Mouse (Mus musculus): ENCODE data around the gene Plac9a. TPM values are rescaled to one million over a fixed set of nuclear protein-coding genes. Genes with fewer than 3 reads are reported as not detected.

The Plac9a gene
- polyA plus RNA-seq, 1 experiment from 2014 or later: 2.8 TPM

- no peaks in the 10 kb centered on the region for H3K27me3 ChIP-seq (ENCODE audit: control insufficient read depth, insufficient read depth, low read length)
- H3K36me3 ChIP-seq (ENCODE audit: control insufficient read depth, insufficient read depth, low read length): no peaks in the 10 kb centered on the region
- no peak for DNase-seq (ENCODE audit: low spot score)
- 0 out of 2 replicates have a peak, but pooled peaks cover 2% of the 10 kb centered on the region for H3K4me1 ChIP-seq (replicated peaks; ENCODE audit: control insufficient read depth, insufficient read depth)
- no peak for TF ChIP-seq EP300 (optimal IDR thresholded peaks at IDR 0.05)
- no peak for TF ChIP-seq CTCF (IDR thresholded peaks at IDR 0.05; ENCODE audit: low read depth)
- ATAC-seq (ENCODE audit: low FRiP score, low TSS enrichment): no peak
- no peak overlapping the region for H3K4me3 ChIP-seq (ENCODE audit: low read depth, low read length)
- H3K4me2 ChIP-seq (replicated peaks; ENCODE audit: low read depth): no peak overlapping the region
- no peak overlapping the region for H3K27ac ChIP-seq (replicated peaks)
- H3K9ac ChIP-seq (ENCODE audit: low read length): no peak overlapping the region
- H3K9me3 ChIP-seq (ENCODE audit: control insufficient read depth, low read length): no peaks in the 10 kb centered on the region
- 79% methylated on average over 6 of the region's 6 CpGs for WGBS
Measured at GRCm38 (mm10) chr14:25848237-25848636, 54.7 kb downstream of the Plac9a start.

- Histone ChIP-seq H3K4me3 (ENCODE audit: low read depth, low read length) (no peak overlapping the region), H3K9me3 (ENCODE audit: control insufficient read depth, low read length) (no peaks in the 10 kb centered on the region), H3K27ac (replicated peaks) (no peak overlapping the region), H3K4me2 (replicated peaks; ENCODE audit: low read depth) (no peak overlapping the region), H3K9ac (ENCODE audit: low read length) (no peak overlapping the region), H3K36me3 (ENCODE audit: control insufficient read depth, insufficient read depth, low read length) (no peaks in the 10 kb centered on the region), H3K4me1 (replicated peaks; ENCODE audit: control insufficient read depth, insufficient read depth) (0 out of 2 replicates have a peak, but pooled peaks cover 2% of the 10 kb centered on the region), H3K27me3 (ENCODE audit: control insufficient read depth, insufficient read depth, low read length) (no peaks in the 10 kb centered on the region)
- TF ChIP-seq CTCF (IDR thresholded peaks at IDR 0.05; ENCODE audit: low read depth): no peak
- TF ChIP-seq EP300 (optimal IDR thresholded peaks at IDR 0.05): no peak
- 31% methylated on average over 9 of the region's 9 CpGs for WGBS
- DNase-seq (ENCODE audit: low spot score): no peak
- ATAC-seq (ENCODE audit: low FRiP score, low TSS enrichment): no peak
Measured at GRCm38 (mm10) chr14:25847660-25848059, 55.2 kb downstream of the Plac9a start.

- Histone ChIP-seq H3K9me3 (ENCODE audit: control insufficient read depth, low read length) (no peaks in the 10 kb centered on the region), H3K4me2 (replicated peaks; ENCODE audit: low read depth) (no peak overlapping the region), H3K27ac (replicated peaks) (no peak overlapping the region), H3K4me3 (ENCODE audit: low read depth, low read length) (no peak overlapping the region), H3K9ac (ENCODE audit: low read length) (no peak overlapping the region), H3K27me3 (ENCODE audit: control insufficient read depth, insufficient read depth, low read length) (no peaks in the 10 kb centered on the region), H3K36me3 (ENCODE audit: control insufficient read depth, insufficient read depth, low read length) (no peaks in the 10 kb centered on the region), H3K4me1 (replicated peaks; ENCODE audit: control insufficient read depth, insufficient read depth) (0 out of 2 replicates have a peak, but pooled peaks cover 2% of the 10 kb centered on the region)
- WGBS: 64% methylated on average over 8 of the region's 8 CpGs
- DNase-seq (ENCODE audit: low spot score): peak; percentile 12
- no peak for ATAC-seq (ENCODE audit: low FRiP score, low TSS enrichment)
- TF ChIP-seq CTCF (IDR thresholded peaks at IDR 0.05; ENCODE audit: low read depth) (no peak), EP300 (optimal IDR thresholded peaks at IDR 0.05) (no peak)
Measured at GRCm38 (mm10) chr14:25846516-25846915, 56.4 kb downstream of the Plac9a start.

GRCm38 (mm10) chr14:25845832-25846383 lies 57.0 kb downstream of the Plac9a start:
- Histone ChIP-seq H3K27me3 (ENCODE audit: control insufficient read depth, insufficient read depth, low read length) (no peaks in the 10 kb centered on the region), H3K4me2 (replicated peaks; ENCODE audit: low read depth) (no peak overlapping the region), H3K27ac (replicated peaks) (no peak overlapping the region), H3K4me3 (ENCODE audit: low read depth, low read length) (no peak overlapping the region), H3K36me3 (ENCODE audit: control insufficient read depth, insufficient read depth, low read length) (no peaks in the 10 kb centered on the region), H3K9ac (ENCODE audit: low read length) (no peak overlapping the region), H3K4me1 (replicated peaks; ENCODE audit: control insufficient read depth, insufficient read depth) (0 out of 2 replicates have a peak, but pooled peaks cover 2% of the 10 kb centered on the region), H3K9me3 (ENCODE audit: control insufficient read depth, low read length) (no peaks in the 10 kb centered on the region)
- ATAC-seq (ENCODE audit: low FRiP score, low TSS enrichment) (no peak), DNase-seq (ENCODE audit: low spot score) (peak; percentile 27)
- 47% methylated on average over 6 of the region's 6 CpGs for WGBS
- no peak for TF ChIP-seq CTCF (IDR thresholded peaks at IDR 0.05; ENCODE audit: low read depth)
- TF ChIP-seq EP300 (optimal IDR thresholded peaks at IDR 0.05): no peak

- H3K4me1 ChIP-seq (replicated peaks; ENCODE audit: control insufficient read depth, insufficient read depth): 0 out of 2 replicates have a peak, but pooled peaks cover 2% of the 10 kb centered on the region
- no peak overlapping the region for H3K4me2 ChIP-seq (replicated peaks; ENCODE audit: low read depth)
- H3K36me3 ChIP-seq (ENCODE audit: control insufficient read depth, insufficient read depth, low read length): no peaks in the 10 kb centered on the region
- H3K27me3 ChIP-seq (ENCODE audit: control insufficient read depth, insufficient read depth, low read length): no peaks in the 10 kb centered on the region
- H3K9me3 ChIP-seq (ENCODE audit: control insufficient read depth, low read length): no peaks in the 10 kb centered on the region
- peak overlapping the region; percentile 14; the same call in 1 of the 2 replicates for H3K27ac ChIP-seq (replicated peaks)
- no peak for TF ChIP-seq EP300 (optimal IDR thresholded peaks at IDR 0.05)
- no peak for TF ChIP-seq CTCF (IDR thresholded peaks at IDR 0.05; ENCODE audit: low read depth)
- ATAC-seq (ENCODE audit: low FRiP score, low TSS enrichment) (peak; percentile 53), DNase-seq (ENCODE audit: low spot score) (no peak)
- H3K4me3 ChIP-seq (ENCODE audit: low read depth, low read length): no peak overlapping the region
- H3K9ac ChIP-seq (ENCODE audit: low read length): no peak overlapping the region
- WGBS: 85% methylated on average over 4 of the region's 4 CpGs
Measured at GRCm38 (mm10) chr14:25844372-25844771, 58.5 kb downstream of the Plac9a start.

GRCm38 (mm10) chr14:25842688-25843003 lies 60.3 kb downstream of the Plac9a start:
- peak overlapping the region; percentile 93 for H3K4me2 ChIP-seq (replicated peaks; ENCODE audit: low read depth)
- H3K27me3 ChIP-seq (ENCODE audit: control insufficient read depth, insufficient read depth, low read length): no peaks in the 10 kb centered on the region
- H3K4me3 ChIP-seq (ENCODE audit: low read depth, low read length): peak overlapping the region; percentile 81
- peak; percentile 42 for DNase-seq (ENCODE audit: low spot score)
- no peak for ATAC-seq (ENCODE audit: low FRiP score, low TSS enrichment)
- H3K9me3 ChIP-seq (ENCODE audit: control insufficient read depth, low read length): no peaks in the 10 kb centered on the region
- WGBS: 2% methylated on average over 12 of the region's 12 CpGs
- H3K36me3 ChIP-seq (ENCODE audit: control insufficient read depth, insufficient read depth, low read length): no peaks in the 10 kb centered on the region
- peak overlapping the region; percentile 88 for H3K9ac ChIP-seq (ENCODE audit: low read length)
- peak overlapping the region; percentile 95 for H3K27ac ChIP-seq (replicated peaks)
- TF ChIP-seq CTCF (IDR thresholded peaks at IDR 0.05; ENCODE audit: low read depth) (no peak), EP300 (optimal IDR thresholded peaks at IDR 0.05) (no peak)
- H3K4me1 ChIP-seq (replicated peaks; ENCODE audit: control insufficient read depth, insufficient read depth): 0 out of 2 replicates have a peak, but pooled peaks cover 2% of the 10 kb centered on the region
